Mouse (Mus musculus): ENCODE data around the gene Olfr122.

DNA sequence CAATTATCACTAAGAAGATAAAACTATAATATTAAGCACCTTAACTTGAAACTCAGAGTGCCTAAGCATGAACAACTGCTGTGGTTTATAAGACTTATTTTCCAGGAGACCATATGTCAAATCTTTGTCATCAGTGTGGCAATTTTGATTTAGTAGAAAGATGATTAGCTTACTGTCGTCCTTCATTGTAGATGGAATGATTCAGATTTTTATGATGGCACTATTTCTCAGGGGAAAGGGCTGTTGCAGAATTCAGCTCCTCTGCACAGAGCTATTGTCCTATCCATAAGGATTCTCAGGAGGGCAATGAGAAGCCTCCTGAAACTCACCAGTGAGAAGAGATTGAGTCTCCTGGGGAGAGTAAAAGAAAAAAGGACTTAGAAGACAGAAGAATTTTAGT, 46.9 kb upstream of the Olfr122 start, which contains the start of gene Olfr120:
- TF ChIP-seq CTCF (IDR thresholded peaks at IDR 0.05 in 2 of 3, conservative IDR thresholded peaks at IDR 0.05 in 1 of 3; ENCODE audit: control insufficient read depth in 1 of 3, insufficient read depth in 1 of 3, low read depth in 2 of 3, low read length in 3 of 3, poor library complexity in 1 of 3, severe bottlenecking in 1 of 3) (no peak), RAD21 (IDR thresholded peaks at IDR 0.05; ENCODE audit: low read depth, low read length) (no peak), BHLHE40 (IDR thresholded peaks at IDR 0.05; ENCODE audit: borderline replicate concordance, low read depth, low read length) (no peak), POLR2A (IDR thresholded peaks at IDR 0.05; ENCODE audit: control insufficient read depth in 1 of 2, insufficient read depth in 1 of 2, low read depth in 1 of 2, low read length in 2 of 2, poor library complexity in 1 of 2) (no peak), USF1 (IDR thresholded peaks at IDR 0.05; ENCODE audit: low read depth, low read length) (no peak), KAT2A (conservative IDR thresholded peaks at IDR 0.05; ENCODE audit: low read depth, low read length) (no peak), POLR2AphosphoS2 (IDR thresholded peaks at IDR 0.05; ENCODE audit: low read length) (no peak), USF2 (IDR thresholded peaks at IDR 0.05; ENCODE audit: borderline replicate concordance in 1 of 2, insufficient read depth in 1 of 2, low read depth in 1 of 2, low read length in 2 of 2) (no peak), CHD2 (IDR thresholded peaks at IDR 0.05; ENCODE audit: low read length) (no peak)
